Mouse (Mus musculus) urinary bladder, postnatal 25 days (tissue): ENCODE measurements at regions not wholly inside any gene's neighbourhood (a gene's known extent, or its start where the extent isn't known, plus 50 kb on each side); places are given as distances from the start of the nearest gene placed in this dataset.

ENCODE experiments used
- DNase-seq: peaks from one replicate; pipeline ENCODE4 v3.0.0; 2022; ENCODE audit warnings: low spot score

- no peak for DNase-seq
Observed at GRCm38 (mm10) chr14:106190721-106191120, 84.7 kb downstream of the Trim52 start.

- DNase-seq = no peak
Observed at GRCm38 (mm10) chr14:106193583-106193982, 87.6 kb downstream of the Trim52 start.

DNA sequence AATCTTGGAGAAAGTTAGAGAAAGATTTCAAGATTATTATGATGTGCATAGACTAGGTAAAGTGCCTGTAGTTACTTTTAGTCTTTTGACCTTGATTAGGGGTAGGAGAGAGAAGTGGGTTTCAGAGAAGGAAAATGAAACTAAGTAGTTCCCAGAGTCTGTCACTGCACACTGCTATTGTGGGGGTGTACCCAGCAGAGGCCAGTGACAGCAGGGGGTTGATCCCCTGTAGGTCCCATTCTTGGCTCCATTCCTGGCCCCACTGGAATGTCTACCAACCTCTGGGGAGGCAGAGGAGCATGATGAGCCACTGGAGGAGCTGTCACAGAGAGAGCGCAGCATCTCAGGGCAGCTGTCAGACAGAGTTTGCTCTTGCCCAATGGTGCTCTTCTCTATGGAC, 88.1 kb downstream of the Trim52 start:
- no peak for DNase-seq

- no peak for DNase-seq
Observed at GRCm38 (mm10) chr14:106197826-106198225, 91.8 kb downstream of the Trim52 start.

DNA sequence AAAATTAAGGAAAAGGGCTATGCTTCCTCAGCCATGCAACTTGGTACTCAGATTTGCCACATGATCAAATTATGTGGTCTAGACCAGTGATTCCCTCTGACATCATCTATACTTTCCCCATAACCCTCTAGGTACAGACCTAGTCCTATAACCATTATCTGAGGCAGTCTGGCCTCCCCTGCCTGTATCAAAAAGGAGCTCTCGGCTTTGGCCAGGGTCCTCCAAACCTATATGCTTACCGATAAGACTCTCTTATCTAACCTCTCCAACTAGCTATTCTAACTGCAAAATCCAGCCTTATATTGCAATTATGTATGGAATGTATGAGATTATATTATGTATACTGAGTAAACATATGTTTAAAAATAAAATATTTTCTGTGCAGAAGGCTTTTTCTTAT, 93.1 kb downstream of the Trim52 start:
- DNase-seq = no peak

DNA sequence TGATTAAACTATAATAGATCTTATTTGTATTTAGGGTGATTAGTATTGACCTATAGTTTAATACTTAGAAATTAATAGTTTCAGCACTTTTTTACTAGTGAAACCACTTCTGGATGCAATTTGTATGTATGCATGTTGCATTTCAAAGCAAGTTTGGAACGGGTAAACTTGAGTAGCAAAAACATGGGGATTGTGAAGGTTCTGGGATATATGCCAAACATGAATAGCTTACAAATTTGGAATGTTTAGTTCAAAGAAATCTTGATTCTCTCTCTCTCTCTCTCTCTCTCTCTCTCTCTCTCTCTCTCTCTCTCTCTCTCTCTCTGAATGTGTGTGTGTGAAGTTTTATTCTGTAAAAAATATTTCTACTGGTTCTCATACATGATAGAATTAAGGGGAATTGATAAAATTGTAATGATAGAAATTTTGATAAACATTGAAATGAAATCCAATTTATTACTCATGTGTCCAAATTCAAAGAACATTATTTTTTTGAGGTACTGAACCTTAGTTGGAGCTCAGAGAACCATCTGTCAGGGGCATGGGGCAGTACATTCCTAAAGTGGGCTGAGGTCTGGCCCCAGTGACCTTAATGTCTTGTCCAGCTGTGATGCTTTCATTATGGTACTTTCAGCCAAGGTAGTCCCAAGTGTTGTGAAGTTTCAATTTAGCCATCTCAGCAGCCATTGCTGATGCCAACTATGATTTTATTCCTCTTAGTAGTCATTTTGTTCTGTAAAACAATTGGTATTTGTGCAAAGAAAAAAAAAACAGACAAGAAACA, 93.7 kb downstream of the Trim52 start:
- DNase-seq = no peak

GRCm38 (mm10) chr14:106211062-106211461, 105.1 kb downstream of the Trim52 start:
- no peak for DNase-seq

DNA sequence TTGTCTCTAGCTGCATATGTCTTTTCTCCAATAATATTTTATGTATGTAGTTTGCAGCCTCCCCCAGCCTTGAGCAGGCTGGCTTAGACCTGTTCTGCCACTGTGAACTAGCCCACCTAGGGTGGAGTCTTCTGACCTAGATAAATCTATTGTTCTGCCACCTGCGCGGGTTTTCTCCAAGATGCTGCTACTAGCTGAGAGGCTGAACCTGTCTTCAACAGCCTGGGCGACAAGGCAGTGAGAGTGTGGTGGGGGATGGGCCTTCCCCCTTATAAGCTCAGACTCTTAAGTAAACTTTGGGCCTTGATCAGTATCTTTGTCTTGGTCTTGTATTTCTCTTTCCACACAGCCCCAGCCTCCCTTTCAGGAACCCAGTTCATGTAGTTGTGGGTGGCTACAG, 111.7 kb downstream of the Trim52 start:
- DNase-seq = no peak

DNA sequence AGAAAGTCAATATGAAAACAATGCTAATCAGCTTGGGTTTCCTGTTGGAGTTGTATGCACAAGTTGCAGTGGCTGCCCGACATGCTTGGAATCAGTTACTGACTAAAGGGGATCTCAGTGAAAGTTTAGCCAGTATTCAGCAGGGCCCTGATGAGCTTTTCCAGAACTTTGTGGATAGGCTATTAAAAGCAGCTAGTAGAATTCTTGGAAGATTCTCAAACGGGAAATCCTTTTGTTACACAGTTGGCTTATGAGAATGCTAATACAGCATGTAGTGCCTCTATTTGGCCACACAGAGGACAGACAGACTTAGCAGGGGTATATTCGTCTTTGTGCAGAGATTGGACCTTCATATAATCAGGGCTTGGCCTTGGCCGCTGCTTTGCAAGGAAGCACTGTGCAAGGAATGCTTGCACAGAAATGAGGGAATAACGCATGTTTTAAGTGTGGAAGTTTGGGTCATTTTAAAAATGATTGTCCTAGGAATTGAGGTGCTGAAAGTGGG, 113.3 kb downstream of the Trim52 start:
- no peak for DNase-seq

DNA sequence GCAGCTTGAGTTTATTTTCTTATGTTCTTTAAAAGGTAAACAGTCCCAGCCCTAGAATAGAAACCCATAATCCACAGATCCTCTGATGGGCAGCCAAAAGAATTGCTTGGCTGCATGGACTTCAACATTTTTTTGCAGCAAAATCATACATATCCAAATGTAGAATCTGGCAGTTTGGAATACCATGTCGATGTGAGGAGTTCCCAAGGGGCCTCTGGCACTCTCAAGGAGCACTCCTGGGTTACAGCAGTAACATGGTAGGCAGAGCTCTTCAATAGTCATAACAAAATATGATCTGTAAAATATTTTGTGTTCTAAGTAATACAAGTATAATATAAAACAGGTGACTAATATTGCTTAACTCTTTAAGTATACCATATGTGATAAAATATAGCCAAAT, 119.4 kb downstream of the Trim52 start:
- no peak for DNase-seq

DNA sequence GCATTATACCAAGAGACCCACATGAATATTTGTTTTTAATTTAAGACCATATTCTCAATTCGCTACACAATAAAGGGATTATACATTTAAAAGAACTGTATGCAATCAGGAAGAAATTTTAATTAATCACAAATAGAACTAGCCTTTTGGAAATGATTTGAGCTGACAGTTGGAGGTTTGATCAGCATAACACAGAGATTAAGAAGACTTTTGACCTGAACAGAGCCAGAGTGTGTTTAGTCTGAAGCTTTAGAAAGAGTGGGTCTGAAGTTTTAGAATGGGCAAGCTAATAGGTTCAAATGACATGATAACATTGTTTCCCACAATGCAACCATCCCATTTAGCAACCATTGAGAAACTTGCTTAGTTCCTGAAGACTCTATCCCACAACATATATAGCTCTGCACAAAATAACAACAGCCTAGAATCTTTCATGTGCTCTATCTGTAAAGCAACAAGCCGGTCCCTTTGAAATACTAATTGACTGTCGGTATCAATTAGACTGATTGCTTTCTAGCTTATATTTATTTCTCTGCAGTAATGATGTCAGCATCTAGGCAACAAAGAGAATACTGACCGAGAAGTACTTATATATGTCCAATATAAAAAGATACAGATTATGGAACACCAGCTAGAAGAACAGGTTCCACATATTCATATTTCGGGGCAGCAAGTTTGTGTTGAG, 135.9 kb downstream of the Trim52 start:
- no peak for DNase-seq

DNA sequence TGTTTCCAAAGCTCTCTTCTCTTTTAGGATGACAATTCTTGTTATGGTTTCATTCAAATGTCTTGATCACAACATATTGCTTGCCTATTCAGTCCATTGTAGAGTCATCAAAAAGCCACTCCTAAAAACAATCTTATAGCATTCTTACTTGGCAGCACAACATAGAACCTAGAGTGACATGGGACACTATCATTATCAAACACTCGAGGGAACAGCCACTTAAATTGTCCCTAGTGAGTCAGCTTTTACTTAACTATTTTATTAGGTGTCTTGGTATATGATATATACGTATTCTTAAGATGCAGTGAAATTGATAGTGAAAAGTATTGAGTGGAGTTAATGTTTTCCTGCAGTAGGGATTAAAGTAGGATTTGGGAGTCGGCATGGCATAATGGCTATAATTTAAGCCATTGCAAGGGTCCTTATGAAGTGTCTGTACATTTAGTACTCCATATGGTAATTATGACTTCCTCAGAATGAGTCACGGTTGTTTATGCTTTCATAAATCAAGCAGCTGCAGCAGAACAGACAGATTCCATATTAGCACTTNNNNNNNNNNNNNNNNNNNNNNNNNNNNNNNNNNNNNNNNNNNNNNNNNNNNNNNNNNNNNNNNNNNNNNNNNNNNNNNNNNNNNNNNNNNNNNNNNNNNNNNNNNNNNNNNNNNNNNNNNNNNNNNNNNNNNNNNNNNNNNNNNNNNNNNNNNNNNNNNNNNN, 153.6 kb downstream of the Trim52 start:
- no peak for DNase-seq

DNA sequence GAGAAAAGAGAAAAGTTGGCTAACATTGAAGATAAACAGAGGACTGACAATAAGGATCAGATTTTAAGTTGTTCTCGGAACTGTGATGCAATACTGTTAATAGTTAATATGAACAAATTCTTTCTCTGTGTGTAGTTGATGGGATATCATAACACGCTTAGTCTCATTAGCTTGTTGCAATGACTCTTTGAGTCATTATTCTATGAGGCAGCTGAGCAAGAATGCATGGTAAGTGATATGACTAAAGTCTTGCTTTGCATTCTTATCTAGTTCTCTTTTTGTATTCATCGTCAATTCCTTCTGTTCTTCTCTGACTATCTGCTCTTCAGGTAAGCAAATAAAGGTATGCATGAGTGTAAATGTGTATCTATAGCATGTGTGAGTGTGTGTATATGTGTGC, 159.3 kb downstream of the Trim52 start:
- DNase-seq = no peak

DNA sequence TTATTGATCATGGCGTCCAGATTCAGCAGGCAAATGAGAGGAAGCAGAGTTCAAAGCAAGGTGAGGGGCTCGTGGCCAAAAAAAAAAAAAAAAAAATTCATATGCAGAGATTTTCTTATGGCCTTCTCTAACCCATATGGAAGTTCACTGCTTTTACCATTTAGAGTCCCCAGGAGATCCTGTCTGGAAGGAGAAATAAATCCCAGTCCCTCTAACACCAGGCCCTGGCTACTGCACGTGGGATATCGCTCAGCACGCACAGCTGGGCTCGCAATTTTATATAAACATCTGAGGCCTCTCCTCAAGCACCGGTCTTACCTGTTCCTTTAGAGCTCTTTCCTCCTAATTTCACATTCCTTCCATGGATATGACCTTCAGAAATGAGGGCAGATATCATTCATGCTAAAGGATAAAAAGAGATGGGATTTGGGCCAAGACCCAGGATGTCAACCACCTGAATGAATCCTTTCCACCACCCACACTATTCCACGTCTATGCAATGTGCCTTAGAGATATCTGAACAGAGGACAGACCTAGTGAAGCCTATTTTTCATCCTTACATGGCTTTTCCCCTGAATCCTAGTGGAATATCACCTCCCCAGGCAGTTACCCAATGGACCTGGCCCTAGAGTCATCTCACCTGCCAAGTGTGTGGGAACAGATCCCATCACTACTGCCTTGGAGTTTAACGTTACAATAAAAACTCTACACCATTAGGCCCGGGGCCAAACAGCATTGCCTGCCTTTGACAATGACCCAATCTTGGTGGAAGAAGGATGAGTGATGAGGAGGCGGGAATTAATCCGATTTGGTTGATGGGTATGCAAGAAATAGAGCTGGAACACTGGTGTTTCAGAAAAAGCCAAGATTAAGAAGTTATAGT, 161.9 kb downstream of the Trim52 start:
- no peak for DNase-seq

DNA sequence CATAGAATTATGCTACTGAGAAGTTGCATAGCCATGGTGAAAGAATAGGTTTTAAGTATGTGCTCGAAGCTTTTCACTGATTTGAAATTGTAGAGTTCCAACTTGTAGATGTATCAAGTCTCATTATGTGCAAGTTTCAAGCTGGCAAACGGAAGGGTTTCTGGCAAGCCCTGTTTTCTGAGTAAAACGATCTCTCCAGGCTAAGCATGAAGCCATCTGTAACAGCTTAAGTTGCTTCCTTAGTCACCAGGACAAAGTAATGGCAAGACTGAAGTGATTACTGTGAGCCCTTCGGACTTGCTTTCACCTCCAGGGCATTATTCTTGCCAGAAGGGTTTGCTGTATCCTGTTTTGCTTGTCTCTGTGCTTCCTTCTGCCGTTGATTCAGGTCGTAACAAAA, 163.7 kb downstream of the Trim52 start:
- DNase-seq = no peak

- DNase-seq = no peak
Observed at GRCm38 (mm10) chr14:106313558-106313957, 207.6 kb downstream of the Trim52 start.

DNA sequence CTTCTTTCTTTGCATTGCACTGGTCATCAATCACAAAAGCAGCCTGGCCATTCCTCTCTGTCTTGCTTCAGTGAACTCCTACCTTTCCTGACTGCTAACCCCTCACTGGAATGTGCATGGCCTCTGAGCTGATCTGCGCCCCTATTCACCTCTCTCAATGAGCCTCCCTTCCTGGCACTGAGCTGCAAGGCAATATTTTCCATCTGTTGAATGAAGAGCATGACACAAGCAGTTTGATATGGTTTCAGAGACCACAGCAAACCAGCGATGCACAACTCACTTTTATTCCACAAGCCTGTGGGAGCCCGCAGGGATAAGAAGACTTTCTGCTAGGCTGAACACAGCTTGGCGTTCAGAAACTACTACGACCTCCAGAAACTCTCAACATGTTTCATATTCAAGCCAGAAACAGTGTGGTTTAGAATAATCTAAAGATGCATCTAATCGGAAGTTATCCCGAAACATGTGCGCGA, 208.1 kb downstream of the Trim52 start:
- no peak for DNase-seq

- DNase-seq = no peak
Observed at GRCm38 (mm10) chr14:106318767-106319166, 212.8 kb downstream of the Trim52 start.

DNA sequence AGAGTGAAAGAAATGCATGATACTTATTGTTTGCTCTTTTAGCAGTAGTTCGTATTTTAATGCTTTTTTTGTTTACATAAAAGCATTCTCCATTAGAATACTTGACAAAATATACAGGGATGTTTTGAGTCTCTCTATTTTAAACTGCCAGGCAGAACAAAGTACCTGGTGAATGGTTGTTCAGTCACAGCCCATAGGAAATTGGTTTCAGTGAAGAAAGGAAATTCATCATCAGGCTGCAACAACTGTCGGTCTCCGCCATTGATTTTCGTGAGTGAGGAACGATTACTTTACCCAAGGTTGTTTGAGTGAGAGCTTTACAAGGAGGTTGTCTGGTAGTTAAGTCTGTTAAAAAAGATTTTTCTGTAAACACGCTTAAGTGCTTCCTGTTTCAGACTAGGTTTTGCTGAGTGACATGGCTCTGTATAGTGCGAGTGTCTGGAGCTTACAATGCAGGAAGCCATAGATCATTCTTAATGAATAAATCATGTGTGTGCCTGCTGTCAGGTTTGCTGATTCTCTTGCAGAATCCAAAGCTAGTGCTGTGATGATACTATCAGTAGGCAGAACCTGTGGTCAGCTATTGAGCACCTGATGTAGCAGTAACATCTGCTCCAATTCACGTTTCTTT, 221.8 kb downstream of the Trim52 start:
- no peak for DNase-seq

DNA sequence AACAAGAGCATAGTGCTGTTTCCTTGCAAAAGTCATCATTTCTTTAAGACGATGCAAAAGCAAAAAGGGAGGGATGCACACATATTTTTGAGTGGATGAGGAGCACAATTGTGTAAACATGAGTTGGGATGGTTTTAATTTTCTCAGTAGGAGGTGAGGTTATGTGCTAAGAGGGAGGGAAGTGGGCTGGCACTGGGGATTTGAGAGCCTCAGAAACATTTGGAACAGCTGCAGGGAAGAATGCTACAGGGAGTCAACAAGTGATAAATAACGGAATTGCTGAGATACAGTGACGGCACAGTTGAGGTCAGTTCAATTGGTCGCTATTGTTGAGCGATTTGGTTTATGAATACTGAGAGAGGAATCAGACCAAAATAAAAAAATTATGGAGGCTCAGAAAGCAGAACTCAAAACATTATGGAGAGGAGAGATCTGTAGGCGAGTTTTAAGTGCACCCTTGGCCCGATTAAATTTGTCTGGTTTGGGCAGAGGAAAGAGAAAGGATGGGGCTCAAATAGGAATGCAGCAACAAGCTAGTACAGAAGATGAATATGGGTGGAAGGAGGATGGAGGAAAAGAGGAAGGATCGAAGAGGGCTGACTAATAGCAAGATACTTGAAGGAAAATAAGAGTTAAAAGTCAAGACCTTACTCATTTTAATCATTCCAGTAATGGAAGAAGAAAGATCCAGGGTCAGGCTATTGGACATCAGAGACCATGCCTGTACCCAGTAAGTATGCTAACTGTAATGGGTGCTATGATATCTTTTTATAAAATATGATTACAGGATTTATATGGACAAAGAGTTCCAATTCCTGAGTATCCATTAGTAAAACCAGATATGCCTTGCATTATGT, 259.0 kb downstream of the Trim52 start:
- DNase-seq = no peak
